Mouse (Mus musculus): ENCODE results near the gene Mrps30. TPM values are rescaled to one million over a fixed set of nuclear protein-coding genes. Genes with fewer than 3 reads are reported as not detected.

Mrps30 gene
- polyA plus RNA-seq, 1 experiment from 2014 or later, result 35.5 TPM

- Histone ChIP-seq H3K27ac (no peak overlapping the region), H3K9me3 (no peaks in the 10 kb centered on the region), H3K27me3 (no peaks in the 10 kb centered on the region), H3K4me3 (replicated peaks) (no peak overlapping the region), H3K4me2 (no peak overlapping the region), H3K4me1 (no peaks in the 10 kb centered on the region), H3K36me3 (replicated peaks) (no peaks in the 10 kb centered on the region), H3K9ac (no peak overlapping the region)
- 87% methylated on average over 1 of the region's 1 CpGs for WGBS
- no peak for ATAC-seq (ENCODE audit: low FRiP score)
These were observed 21.3 kb downstream of the Mrps30 start for GRCm38 (mm10) chr13:118365774-118366173.

- H3K4me2 ChIP-seq, result no peak overlapping the region
- no peak overlapping the region for H3K27ac ChIP-seq
- no peaks in the 10 kb centered on the region for H3K36me3 ChIP-seq (replicated peaks)
- ATAC-seq (ENCODE audit: low FRiP score), result no peak
- H3K9me3 ChIP-seq, result no peaks in the 10 kb centered on the region
- 94% methylated on average over 6 of the region's 6 CpGs for WGBS
- no peak overlapping the region for H3K9ac ChIP-seq
- no peak overlapping the region for H3K4me3 ChIP-seq (replicated peaks)
- H3K4me1 ChIP-seq, result no peaks in the 10 kb centered on the region
- H3K27me3 ChIP-seq, result no peaks in the 10 kb centered on the region
These were observed 23.7 kb downstream of the Mrps30 start for GRCm38 (mm10) chr13:118363342-118363741.

GRCm38 (mm10) chr13:118350870-118351269, 36.2 kb downstream of the Mrps30 start:
- no peaks in the 10 kb centered on the region for H3K36me3 ChIP-seq (replicated peaks)
- H3K4me3 ChIP-seq (replicated peaks), result no peak overlapping the region
- WGBS, result 89% methylated on average over 10 of the region's 10 CpGs
- no peak overlapping the region for H3K4me2 ChIP-seq
- no peak overlapping the region for H3K9ac ChIP-seq
- H3K27me3 ChIP-seq, result no peaks in the 10 kb centered on the region
- no peaks in the 10 kb centered on the region for H3K9me3 ChIP-seq
- no peak for ATAC-seq (ENCODE audit: low FRiP score)
- no peak overlapping the region for H3K27ac ChIP-seq
- H3K4me1 ChIP-seq, result no peaks in the 10 kb centered on the region

DNA sequence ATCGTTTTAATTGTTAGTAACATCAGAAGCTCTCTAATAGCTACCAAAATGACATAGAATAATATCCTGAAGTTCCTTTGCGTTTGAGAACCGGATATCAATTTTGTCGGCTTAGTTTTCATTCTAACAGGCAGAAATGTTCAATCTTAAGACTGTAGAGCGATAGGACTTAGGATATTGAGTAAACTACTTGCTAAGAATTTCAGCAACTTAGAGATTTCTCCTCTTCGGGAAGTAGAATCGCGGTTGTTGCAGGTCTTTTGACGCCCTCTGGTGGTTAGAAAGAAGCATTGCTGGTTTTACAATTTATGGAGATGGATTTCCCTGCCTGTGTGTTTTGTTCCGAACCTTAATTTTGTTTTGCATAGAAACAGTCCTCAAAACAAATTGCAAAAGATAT, 36.8 kb downstream of the Mrps30 start:
- Histone ChIP-seq H3K36me3 (replicated peaks) (no peaks in the 10 kb centered on the region), H3K4me3 (replicated peaks) (no peak overlapping the region), H3K4me2 (no peak overlapping the region), H3K27ac (no peak overlapping the region), H3K9me3 (no peaks in the 10 kb centered on the region), H3K27me3 (no peaks in the 10 kb centered on the region), H3K9ac (no peak overlapping the region), H3K4me1 (no peaks in the 10 kb centered on the region)
- WGBS, result 26% methylated on average over 10 of the region's 10 CpGs
- ATAC-seq (ENCODE audit: low FRiP score), result no peak

Other genes with a start within 250 kb of the Mrps30 start
- gene B430218F22Rik, start 622 bp downstream of the Mrps30 start, polyA plus RNA-seq (2016; fragmentation: Nextera tagmentation; extraction: Ambion mirVana), result 0.46 and 1.4 TPM in 2 replicates